Mouse (Mus musculus): ENCODE results near the gene Mak.

Mak gene

DNA sequence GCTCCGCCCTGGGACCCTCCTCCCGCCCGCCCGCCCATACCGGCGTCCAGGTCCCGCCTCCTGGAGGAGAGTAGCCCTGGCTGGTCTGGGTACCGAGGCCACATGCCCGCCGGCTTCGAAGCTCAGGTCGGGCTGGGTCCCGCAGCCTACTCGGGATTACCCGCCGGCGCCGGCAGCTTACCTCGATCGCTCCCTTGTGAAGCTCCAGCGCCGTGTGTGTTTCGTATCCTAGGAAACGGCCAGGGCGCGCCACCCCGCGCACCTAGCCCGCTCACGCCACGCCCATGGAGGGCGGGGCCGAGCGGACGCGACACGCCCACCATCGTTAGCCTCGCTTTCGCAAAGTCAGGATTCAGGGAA lies at the start of gene Mak:
TSS of gene Mak (minus strand) at position 286 of the 360 bp plus-strand sequence.
- peak; percentile 12 to 20 for DNase-seq

DNA sequence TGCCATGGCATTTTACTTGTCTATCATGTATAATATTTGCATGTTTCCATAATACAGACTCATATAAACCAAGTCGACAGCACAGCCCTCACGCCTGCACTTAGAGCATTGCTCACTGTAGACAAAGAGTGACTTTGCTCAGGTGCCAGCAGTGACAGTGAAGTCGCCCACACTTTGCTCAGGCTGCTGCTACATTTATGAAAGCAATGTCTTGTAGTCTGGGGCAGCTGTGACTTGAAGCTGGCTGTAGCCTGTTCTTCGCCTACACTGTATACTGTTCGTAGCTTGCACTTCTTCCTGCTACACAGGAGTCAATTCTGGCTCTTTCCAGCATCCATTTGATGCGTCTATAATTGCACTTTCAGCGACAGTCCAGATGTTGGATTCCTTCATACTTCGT lies 49.6 kb upstream of the Mak start:
- no peak for DNase-seq

GRCm38 (mm10) chr13:41128326-41128725 lies 48.8 kb upstream of the Mak start:
- no peak for DNase-seq

DNA sequence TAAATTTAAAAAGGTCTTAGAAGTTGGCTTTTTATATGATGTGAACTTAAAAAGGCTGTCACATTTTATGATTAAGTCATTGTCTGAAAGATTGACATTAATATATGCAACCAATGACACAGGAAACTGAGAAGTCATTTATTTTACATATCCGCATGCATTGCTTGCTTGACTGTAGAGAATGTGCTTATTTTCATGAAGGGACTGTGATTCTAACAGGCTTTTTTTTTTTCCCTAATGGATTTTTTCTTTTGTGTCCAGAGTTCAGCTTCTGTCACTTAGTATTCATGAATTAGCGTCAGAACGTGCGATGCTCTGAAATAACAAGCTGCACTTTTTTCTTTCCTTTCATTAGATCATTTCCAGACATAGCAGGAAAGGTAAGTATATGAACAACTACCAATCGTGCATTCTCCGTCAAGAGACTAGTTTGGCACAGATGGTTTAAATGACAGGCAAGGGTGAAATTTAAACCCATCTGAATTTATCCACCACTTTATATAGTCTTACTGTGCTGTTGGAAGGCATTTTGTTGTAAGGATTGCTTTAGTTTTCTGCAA lies 44.2 kb upstream of the Mak start:
- DNase-seq = no peak

DNA sequence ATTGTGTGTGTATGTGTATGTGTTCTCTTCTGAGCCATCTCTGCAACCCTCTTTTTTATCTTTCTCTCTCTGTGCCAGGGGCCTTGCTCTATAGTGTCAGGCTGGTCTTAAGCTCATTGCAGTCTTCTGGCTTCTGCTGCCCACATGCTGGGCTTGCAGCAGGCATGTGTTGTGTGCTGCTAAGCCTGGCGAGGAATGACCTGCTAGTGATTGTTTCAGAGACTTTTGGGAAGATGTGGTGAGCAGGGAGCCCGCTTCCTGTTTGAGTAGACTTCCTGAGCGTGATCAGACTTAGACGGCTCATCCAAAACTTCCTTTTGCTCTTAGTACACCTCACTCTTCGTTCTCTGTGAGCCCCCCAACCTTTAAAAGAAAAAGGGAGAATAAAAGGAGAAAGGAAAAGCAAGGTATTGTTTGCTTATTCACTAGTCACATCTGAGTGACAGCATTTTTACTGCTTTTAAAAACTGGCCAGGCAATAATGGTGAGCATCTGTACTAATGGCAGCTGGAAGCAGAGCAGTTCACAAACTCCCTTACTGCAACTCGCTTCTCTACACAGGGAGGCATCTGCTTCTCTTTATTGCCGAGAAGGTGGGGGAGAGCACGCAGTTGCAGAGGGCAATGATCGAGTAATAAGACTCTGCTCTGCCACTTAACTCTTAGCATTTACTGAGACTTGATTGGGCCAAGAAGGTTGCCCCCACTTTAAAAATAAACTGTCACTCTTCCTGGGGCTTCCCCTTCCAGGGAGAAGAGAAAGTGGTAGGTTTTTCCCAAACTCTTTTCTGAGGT lies 39.8 kb upstream of the Mak start:
- DNase-seq = no peak

DNA sequence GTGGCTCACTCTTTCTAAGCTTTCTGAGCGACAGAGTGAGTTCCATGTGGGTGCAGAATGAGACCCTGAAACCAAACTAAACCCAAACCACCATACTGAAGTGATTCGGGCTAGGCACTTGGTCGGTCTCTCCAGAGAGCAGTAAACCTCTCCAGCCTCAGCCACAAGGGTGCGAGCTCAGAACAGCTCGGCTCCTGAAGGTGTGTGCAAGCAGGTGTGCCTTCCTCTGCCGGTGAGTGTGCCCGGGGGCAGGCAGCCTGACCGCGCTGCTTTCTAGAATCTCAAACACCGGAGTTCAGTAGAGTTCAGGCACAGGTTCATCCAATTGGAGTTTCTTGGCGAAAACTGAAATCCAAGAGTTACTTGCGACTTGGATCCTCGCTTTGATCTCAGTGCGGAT lies 34.4 kb upstream of the Mak start, which contains the start of gene Sycp2l:
TSS of gene Sycp2l (plus strand) at position 368 of the 400 bp plus-strand sequence.
- DNase-seq = no peak

- no peak for DNase-seq
Observed at GRCm38 (mm10) chr13:41110935-41111334, 31.4 kb upstream of the Mak start, which contains the start of gene Gcm2. Gene Gcm2, minus strand, starts transcription at chr13:41111035.

- DNase-seq = no peak
Observed at GRCm38 (mm10) chr13:41105541-41105940, 26.0 kb upstream of the Mak start.

DNA sequence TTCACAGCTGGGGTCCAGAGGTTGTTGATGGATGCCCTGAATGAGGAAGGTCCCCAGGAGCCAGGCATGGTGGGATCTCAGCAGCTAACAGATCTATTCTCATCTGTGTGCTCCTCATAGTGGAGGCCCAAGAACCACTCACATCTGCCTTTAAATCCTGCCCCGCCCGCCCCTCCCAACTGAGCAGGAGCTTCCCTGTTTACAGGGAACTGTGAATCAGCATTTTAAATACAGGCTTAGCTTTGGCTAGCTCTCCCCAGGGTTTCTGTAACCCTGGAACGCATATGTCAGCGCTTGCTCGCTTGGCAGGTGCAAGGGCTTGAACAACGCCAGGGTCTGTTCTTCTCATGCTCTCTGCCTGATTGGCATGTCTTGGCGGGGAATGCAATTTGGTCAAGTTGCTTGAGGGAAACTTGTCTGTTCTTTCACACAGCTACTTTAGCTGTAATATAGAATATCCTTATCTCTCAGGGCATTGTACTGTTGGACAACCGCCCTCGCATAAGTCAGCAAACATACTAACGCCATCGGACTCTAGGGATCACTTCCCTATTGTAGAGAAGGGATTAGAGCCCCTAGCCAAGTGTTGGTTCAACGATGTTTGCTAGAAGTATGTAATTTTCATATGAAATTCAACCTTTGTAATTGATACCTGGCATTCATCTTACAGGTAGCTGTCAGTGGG lies 24.5 kb upstream of the Mak start:
- DNase-seq = no peak

DNA sequence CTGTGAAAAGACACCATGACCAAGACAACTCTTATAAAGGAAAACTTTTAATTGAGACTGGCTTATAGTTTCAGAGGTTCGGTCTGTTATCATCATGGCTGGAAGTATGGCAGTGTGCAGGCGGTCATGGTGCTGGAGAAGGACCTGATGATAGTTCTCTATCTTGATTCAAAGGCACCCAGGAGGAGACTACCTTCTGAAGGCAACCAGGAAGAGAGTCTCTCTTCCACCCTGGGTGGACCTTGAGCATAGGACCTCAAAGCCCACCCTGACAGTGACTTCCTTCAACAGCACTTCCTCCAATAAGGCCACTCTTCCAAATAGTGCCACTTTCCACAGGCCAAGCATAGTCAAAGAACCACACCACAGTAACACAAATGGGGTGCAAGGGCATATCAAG lies 20.5 kb upstream of the Mak start:
- DNase-seq = no peak

DNA sequence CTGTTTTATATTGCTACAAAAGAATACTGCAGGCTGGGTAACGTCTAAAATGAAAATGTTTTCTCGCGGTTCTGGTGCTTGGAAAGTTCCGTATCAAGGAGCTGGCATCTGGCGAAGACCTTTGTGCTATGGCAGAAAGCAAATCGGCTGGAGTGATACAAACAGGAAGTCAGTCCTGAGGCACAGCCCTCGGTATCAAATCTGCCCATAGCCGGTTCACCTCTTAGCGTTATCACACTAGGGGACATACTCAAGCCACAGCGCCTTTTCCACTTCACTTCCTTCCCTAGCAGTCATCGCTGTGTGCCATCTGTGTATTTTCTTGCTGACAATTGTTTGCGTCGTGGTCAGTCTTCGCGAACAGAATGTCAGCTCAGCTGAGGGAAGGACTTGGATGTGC lies 18.8 kb upstream of the Mak start:
- no peak for DNase-seq

DNA sequence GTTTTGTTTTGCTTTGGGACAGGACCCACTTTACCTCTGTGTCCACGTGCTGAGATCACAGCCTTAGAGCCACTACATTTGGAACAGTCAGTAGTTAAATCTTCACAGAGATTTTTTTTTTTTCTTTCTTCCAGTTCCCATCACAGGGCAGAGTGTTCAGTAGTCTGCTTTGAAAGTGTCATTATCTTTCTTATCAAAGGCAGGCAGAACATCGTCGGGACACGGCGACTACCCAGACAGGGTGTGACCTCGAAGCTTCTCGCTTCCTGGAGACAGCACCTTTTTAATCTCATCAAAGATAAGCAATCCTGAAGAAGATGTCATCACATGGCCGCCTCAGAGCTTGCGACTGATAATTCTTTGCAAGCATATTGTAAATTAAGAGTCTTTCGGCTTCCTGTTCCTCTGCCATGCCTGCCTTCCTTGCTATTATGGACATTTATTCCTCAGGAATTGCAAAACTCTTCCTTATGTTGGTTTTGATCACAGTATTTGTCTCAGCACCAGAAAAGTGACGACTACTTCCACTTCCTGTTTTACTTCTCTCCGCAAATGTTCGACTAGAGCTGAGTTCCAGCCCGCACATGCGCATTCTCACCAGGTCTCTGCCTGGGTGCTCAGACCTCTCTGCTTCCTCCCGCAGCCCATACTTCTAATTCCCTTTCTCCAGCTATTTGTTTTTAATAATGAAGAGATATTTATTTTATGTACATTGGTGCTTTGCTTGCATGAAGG lies 18.0 kb upstream of the Mak start:
- DNase-seq = peak; percentile 34 to 51

- DNase-seq = no peak
Observed at GRCm38 (mm10) chr13:41094160-41094559, 14.7 kb upstream of the Mak start.

DNA sequence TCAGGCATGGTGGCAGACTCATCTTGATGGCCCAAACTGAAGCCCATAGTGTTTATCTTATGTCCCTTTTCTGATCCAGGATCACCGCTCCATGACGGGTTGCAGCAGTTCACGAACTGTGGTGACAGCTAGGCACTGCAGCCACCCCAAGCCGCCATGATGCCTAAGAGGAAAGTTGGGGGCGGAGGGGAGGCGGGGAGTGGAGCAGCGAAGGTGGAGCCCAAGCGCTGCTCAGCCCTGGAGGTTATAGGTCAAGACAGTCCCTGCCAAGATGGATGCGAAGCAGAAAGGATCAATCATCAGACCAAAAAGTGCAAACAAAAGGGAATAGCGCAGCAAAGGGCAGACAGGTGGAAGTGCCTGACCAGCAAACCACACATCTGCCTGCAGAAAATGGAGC lies 11.8 kb upstream of the Mak start:
- DNase-seq = no peak

DNA sequence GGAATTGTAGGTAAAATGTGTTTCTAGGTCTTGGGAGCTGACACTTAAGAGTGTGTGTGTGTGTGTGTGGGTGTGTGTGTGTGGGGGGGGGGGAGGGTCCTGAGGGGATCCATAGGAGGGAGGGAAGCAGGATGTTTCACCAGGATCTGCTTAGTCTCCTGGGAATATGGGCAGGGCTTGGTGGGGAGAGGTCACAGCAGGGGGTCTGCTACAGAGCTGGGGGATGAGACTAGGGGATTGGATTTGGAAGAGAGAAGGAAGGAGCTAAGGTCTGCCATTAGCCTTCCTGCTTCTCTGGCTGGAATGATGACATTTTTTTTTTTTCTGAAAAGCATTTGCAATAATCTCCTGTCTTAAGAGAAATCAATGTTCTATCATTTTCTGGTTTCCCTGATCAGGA lies 9.2 kb upstream of the Mak start:
- no peak for DNase-seq

DNA sequence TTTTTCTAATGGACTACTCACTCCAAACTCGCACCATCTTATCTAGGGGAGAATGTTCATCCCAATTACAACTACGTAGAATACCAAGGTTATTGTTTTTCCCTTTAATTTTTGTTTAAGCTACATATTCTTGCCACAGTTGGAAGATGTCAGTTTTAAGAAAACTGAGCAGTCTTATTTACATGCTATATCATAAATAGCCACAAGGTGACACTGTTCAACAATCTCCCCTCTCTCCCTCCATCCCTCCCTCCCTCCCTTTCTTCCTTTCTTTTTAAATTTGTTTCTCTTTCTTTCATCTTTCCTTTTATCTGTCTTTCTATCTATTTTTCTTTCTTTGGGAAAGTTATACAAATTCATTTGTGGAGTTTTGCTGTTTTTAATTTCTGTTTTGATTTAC lies 5.6 kb upstream of the Mak start:
- DNase-seq = no peak

- no peak for DNase-seq
Observed at GRCm38 (mm10) chr13:41084521-41084920, 5.0 kb upstream of the Mak start.

GRCm38 (mm10) chr13:41080700-41081099 lies 1.2 kb upstream of the Mak start:
- no peak for DNase-seq

DNA sequence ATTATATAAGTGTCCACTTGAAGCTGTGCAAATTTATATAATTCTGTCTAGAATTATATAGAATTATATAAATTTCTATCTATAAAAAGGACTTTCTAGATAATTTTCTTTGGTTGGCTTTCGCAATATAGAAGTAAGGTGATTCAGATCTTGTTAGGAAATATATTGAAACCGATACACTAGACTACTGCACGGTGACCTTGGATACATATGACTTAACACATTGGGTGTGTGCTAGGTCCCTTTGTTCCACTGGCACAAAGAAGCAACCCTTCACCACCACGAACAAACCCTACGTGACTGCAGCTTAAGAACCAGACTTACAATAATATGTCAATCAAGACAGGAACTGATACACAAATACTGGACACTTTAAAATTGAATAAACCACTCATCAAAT lies 353 bp upstream of the Mak start:
- no peak for DNase-seq

DNA sequence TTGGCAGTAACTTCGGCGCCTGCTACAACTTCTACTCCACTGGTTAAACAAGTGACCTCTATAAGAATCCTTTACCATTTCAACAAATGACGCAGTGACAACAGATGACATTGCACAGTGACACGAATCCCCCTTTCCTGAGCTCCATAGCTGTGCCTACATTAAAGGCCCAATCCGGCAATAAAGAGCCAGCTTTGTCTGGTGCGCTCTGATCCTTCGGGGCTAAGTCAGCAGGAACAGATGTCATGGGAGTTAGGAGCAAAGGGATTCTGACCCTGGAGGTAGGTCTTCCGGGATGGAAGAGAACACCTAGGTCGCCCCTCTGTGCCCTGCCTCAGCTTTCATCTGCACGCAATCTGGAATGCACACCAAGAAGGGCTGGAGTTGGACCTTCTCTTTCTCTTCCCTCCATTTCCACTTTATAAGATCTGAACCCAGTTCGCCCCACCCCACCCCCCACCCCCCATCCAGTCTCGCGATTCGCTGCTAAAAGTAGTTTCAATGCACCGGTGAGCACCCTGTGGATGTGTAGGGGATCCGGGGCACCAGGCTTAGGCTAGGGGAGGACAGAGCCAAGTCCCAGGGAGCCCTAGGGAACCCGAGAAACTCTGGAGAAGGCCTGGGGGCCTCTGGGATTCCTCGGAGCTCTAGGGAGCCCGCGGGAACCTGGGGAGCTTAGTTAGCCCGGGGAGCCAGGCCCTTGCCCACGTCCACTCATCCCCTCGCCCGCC lies 651 bp downstream of the Mak start:
- no peak for DNase-seq

GRCm38 (mm10) chr13:41077921-41078320 lies 1.6 kb downstream of the Mak start:
- DNase-seq = no peak

GRCm38 (mm10) chr13:41073819-41074218 lies 5.7 kb downstream of the Mak start:
- no peak for DNase-seq

DNA sequence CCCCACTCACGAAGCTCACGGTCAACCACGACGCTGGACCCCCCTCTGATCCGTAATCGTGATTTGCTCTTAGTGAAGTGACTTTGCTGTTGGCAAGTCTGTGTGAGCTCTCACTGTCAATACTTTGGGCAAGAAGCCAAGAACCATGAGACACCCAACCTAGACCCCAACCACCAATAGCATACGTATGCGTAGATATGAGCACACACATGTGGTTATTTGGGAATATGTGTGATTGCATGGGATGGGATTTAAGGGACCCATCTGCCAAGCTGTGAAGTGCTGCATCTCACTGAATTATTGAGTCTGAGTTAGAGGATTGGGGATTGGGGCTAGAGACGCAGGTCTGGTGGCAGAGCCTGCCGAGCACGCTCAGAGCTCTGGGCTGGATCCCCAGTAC lies 7.9 kb downstream of the Mak start:
- DNase-seq = no peak
